Mouse (Mus musculus) left cerebral cortex, adult 2 months (tissue): ENCODE measurements around the gene Defb7. TPM values are rescaled to one million over a fixed set of nuclear protein-coding genes. Genes with fewer than 3 reads are reported as not detected.

Experiments
- DNase-seq, 2 experiments: peaks; one replicate each; pipeline ENCODE4 v3.0.0; 2021 to 2022; ENCODE audit warnings: low spot score in 2 of 2, mixed read lengths in 1 of 2; ENCODE audit errors: extremely low spot score in 1 of 2
- H3K27ac ChIP-seq: fragments of 200-600 bp; 2 replicates; pipeline ENCODE4 v1.8.1; 2022
- H3K4me3 ChIP-seq: fragments of 200-600 bp; 2 replicates; pipeline ENCODE4 v1.8.1; 2022
- CTCF ChIP-seq: fragments of 200-600 bp; IDR thresholded peaks from 2 replicates; pipeline ENCODE4 v1.8.1; 2022; ENCODE audit warnings: antibody characterized with exemption, mild to moderate bottlenecking, moderate library complexity
- intact Hi-C: fragments of 180-260 bp; cut with DNase I; formaldehyde crosslinking; loops from one replicate; pipeline ENCODE4 v1.15.1; 2025
- long read RNA-seq, 2 experiments: library from polyadenylated mRNA; stranded (forward); transcript quantifications; one replicate each; pipeline ENCODE4 v2.0.0; 2021; ENCODE audit warnings: borderline mapping rate in 2 of 2
- microRNA-seq, 2 experiments: library from miRNA; unstranded; fragments of <30 nt; microRNA quantifications; one replicate each; pipeline ENCODE4 v1.2.0; 2021
- total RNA-seq, 2 experiments: library from RNA; stranded (reverse); gene quantifications; 2 replicates each; pipeline ENCODE4 v1.2.3; 2021

The Defb7 gene
- total RNA-seq = not detected
- long read RNA-seq, experiment 1 = 0 reads
- long read RNA-seq, experiment 2 = 0 reads

GRCm38 (mm10) chr8:19494797-19495196 lies at the start of gene Defb7:
Gene Defb7, plus strand, starts transcription at chr8:19495097.
- intact Hi-C loops = no loop called here
- no peak for TF ChIP-seq CTCF

GRCm38 (mm10) chr8:19446378-19446777 lies 48.5 kb upstream of the Defb7 start:
- H3K4me3 ChIP-seq = no peak overlapping the region
- DNase-seq = no peak
- no peak overlapping the region for H3K27ac ChIP-seq
- TF ChIP-seq CTCF = no peak
- intact Hi-C loops = no loop called here

More at GRCm38 (mm10) chr8:19494797-19495196, at the start of gene Defb7:
- H3K4me3 ChIP-seq = no peak within 1 kb of the TSS
- no peak within 1 kb of the TSS for H3K27ac ChIP-seq
- no peak for DNase-seq

- TF ChIP-seq CTCF = no peak
- Histone ChIP-seq H3K27ac (no peak overlapping the region), H3K4me3 (no peak overlapping the region)
- no peak for DNase-seq
- intact Hi-C loops = no loop called here
Observed at GRCm38 (mm10) chr8:19461355-19461754, 33.5 kb upstream of the Defb7 start.

- no peak for DNase-seq
- Histone ChIP-seq H3K27ac (no peak overlapping the region), H3K4me3 (no peak overlapping the region)
- no peak for TF ChIP-seq CTCF
- intact Hi-C loops = no loop called here
Observed at GRCm38 (mm10) chr8:19469026-19469425, 25.9 kb upstream of the Defb7 start.

GRCm38 (mm10) chr8:19500524-19500923 lies 5.6 kb downstream of the Defb7 start:
- no peak overlapping the region for H3K4me3 ChIP-seq
- H3K27ac ChIP-seq = no peak overlapping the region
- DNase-seq = no peak
- intact Hi-C loops = no loop called here
- TF ChIP-seq CTCF = no peak

GRCm38 (mm10) chr8:19535195-19535829 lies 40.4 kb downstream of the Defb7 start:
- intact Hi-C loops = no loop called here
- DNase-seq = no peak
- no peak for TF ChIP-seq CTCF
- H3K27ac ChIP-seq = no peak overlapping the region
- H3K4me3 ChIP-seq = no peak overlapping the region

GRCm38 (mm10) chr8:19540376-19540775 lies 45.5 kb downstream of the Defb7 start:
- no peak overlapping the region for H3K4me3 ChIP-seq
- TF ChIP-seq CTCF = no peak
- no peak for DNase-seq
- intact Hi-C loops = no loop called here
- no peak overlapping the region for H3K27ac ChIP-seq

Small RNA genes lying within 50 kb of the gene (microRNA-seq; reads per million reads assigned to microRNA genes)
- gene Gm27288 (0 reads per million in 2 experiments), gene Gm27852 (0 reads per million in 2 experiments)

Other genes starting within 250 kb of the Defb7 start
- not detected for gene Defb5, start 247.5 kb upstream of the Defb7 start, total RNA-seq
- not detected for gene Defb3, start 201.7 kb upstream of the Defb7 start, total RNA-seq
- gene Defb8, start 47.5 kb upstream of the Defb7 start, total RNA-seq = not detected
- under 1 TPM; 0.19 to 1.00 TPM for gene 4930467E23Rik, start 234.5 kb downstream of the Defb7 start, total RNA-seq